Mouse (Mus musculus): ENCODE results near the gene Lzts2. TPM values are rescaled to one million over a fixed set of nuclear protein-coding genes. Genes with fewer than 3 reads are reported as not detected.

Gene Lzts2
- 39.5 and 42.2 TPM in 2 replicates for polyA plus RNA-seq (2014; fragmentation: Nextera tagmentation; extraction: Ambion mirVana)

- 8% methylated on average over 10 of the region's 10 CpGs for WGBS
- Histone ChIP-seq H3K4me3 (ENCODE audit: control insufficient read depth in 1 of 2, insufficient read depth in 1 of 2, low read depth in 1 of 2, low read length in 2 of 2) (peak within 1 kb of the TSS; percentile 58 to 79), H3K9ac (ENCODE audit: low read length) (peak within 1 kb of the TSS; percentile 96), H3K4me2 (ENCODE audit: low read length) (peak within 1 kb of the TSS; percentile 98), H3K36me3 (ENCODE audit: control insufficient read depth, insufficient read depth, low read length) (peaks cover 34% of the 10 kb centered on the region), H3K9me3 (ENCODE audit: control insufficient read depth, low read length) (no peaks in the 10 kb centered on the region), H3K27me3 (ENCODE audit: control insufficient read depth, insufficient read depth, low read length) (no peaks in the 10 kb centered on the region), H3K27ac (replicated peaks in 1 of 2; ENCODE audit: control insufficient read depth in 1 of 2, insufficient read depth in 1 of 2, low read depth in 2 of 2, low read length in 2 of 2) (peak within 1 kb of the TSS; percentile 100), H3K4me1 (ENCODE audit: control insufficient read depth in 2 of 2, insufficient read depth in 2 of 2, low read length in 2 of 2) (peaks cover 16 to 24% of the 10 kb centered on the region in 2 experiments)
- no peak for ATAC-seq (ENCODE audit: insufficient number of reproducible peaks, insufficient read depth, low FRiP score, low read depth)
Measured at GRCm38 (mm10) chr19:45014335-45014971, at the start of gene Lzts2. Lzts2 (plus strand) TSS chr19:45014414.

GRCm38 (mm10) chr19:44965978-44966377, 48.2 kb upstream of the Lzts2 start:
- no peak overlapping the region for H3K9ac ChIP-seq (ENCODE audit: low read length)
- no peaks in the 10 kb centered on the region for H3K4me1 ChIP-seq (ENCODE audit: control insufficient read depth in 2 of 2, insufficient read depth in 2 of 2, low read length in 2 of 2)
- H3K27ac ChIP-seq (replicated peaks in 1 of 2; ENCODE audit: control insufficient read depth in 1 of 2, insufficient read depth in 1 of 2, low read depth in 2 of 2, low read length in 2 of 2): no peak overlapping the region
- no peak overlapping the region for H3K4me2 ChIP-seq (ENCODE audit: low read length)
- no peaks in the 10 kb centered on the region for H3K9me3 ChIP-seq (ENCODE audit: control insufficient read depth, low read length)
- no peak for ATAC-seq (ENCODE audit: insufficient number of reproducible peaks, insufficient read depth, low FRiP score, low read depth)
- 97% methylated on average over 1 of the region's 1 CpGs for WGBS
- H3K4me3 ChIP-seq (ENCODE audit: control insufficient read depth in 1 of 2, insufficient read depth in 1 of 2, low read depth in 1 of 2, low read length in 2 of 2): no peak overlapping the region
- no peaks in the 10 kb centered on the region for H3K27me3 ChIP-seq (ENCODE audit: control insufficient read depth, insufficient read depth, low read length)
- H3K36me3 ChIP-seq (ENCODE audit: control insufficient read depth, insufficient read depth, low read length): peaks cover 97% of the 10 kb centered on the region

GRCm38 (mm10) chr19:44968329-44968728, 45.9 kb upstream of the Lzts2 start:
- Histone ChIP-seq H3K4me3 (ENCODE audit: control insufficient read depth in 1 of 2, insufficient read depth in 1 of 2, low read depth in 1 of 2, low read length in 2 of 2) (no peak overlapping the region), H3K27me3 (ENCODE audit: control insufficient read depth, insufficient read depth, low read length) (no peaks in the 10 kb centered on the region), H3K27ac (replicated peaks in 1 of 2; ENCODE audit: control insufficient read depth in 1 of 2, insufficient read depth in 1 of 2, low read depth in 2 of 2, low read length in 2 of 2) (no peak overlapping the region), H3K9me3 (ENCODE audit: control insufficient read depth, low read length) (no peaks in the 10 kb centered on the region), H3K4me1 (ENCODE audit: control insufficient read depth in 2 of 2, insufficient read depth in 2 of 2, low read length in 2 of 2) (no peaks in the 10 kb centered on the region), H3K36me3 (ENCODE audit: control insufficient read depth, insufficient read depth, low read length) (peaks cover 97% of the 10 kb centered on the region), H3K9ac (ENCODE audit: low read length) (no peak overlapping the region), H3K4me2 (ENCODE audit: low read length) (no peak overlapping the region)
- no peak for ATAC-seq (ENCODE audit: insufficient number of reproducible peaks, insufficient read depth, low FRiP score, low read depth)
- 84% methylated on average over 3 of the region's 3 CpGs for WGBS

GRCm38 (mm10) chr19:44976636-44977035, 37.6 kb upstream of the Lzts2 start:
- no peaks in the 10 kb centered on the region for H3K4me1 ChIP-seq (ENCODE audit: control insufficient read depth in 2 of 2, insufficient read depth in 2 of 2, low read length in 2 of 2)
- no peak overlapping the region for H3K4me3 ChIP-seq (ENCODE audit: control insufficient read depth in 1 of 2, insufficient read depth in 1 of 2, low read depth in 1 of 2, low read length in 2 of 2)
- H3K9ac ChIP-seq (ENCODE audit: low read length): no peak overlapping the region
- no peak overlapping the region for H3K27ac ChIP-seq (replicated peaks in 1 of 2; ENCODE audit: control insufficient read depth in 1 of 2, insufficient read depth in 1 of 2, low read depth in 2 of 2, low read length in 2 of 2)
- peaks cover 100% of the 10 kb centered on the region for H3K36me3 ChIP-seq (ENCODE audit: control insufficient read depth, insufficient read depth, low read length)
- H3K4me2 ChIP-seq (ENCODE audit: low read length): no peak overlapping the region
- ATAC-seq (ENCODE audit: insufficient number of reproducible peaks, insufficient read depth, low FRiP score, low read depth): no peak
- WGBS: 83% methylated on average over 6 of the region's 6 CpGs
- no peaks in the 10 kb centered on the region for H3K27me3 ChIP-seq (ENCODE audit: control insufficient read depth, insufficient read depth, low read length)
- H3K9me3 ChIP-seq (ENCODE audit: control insufficient read depth, low read length): no peaks in the 10 kb centered on the region

- no peaks in the 10 kb centered on the region for H3K9me3 ChIP-seq (ENCODE audit: control insufficient read depth, low read length)
- H3K4me3 ChIP-seq (ENCODE audit: control insufficient read depth in 1 of 2, insufficient read depth in 1 of 2, low read depth in 1 of 2, low read length in 2 of 2): no peak overlapping the region
- 83% methylated on average over 6 of the region's 6 CpGs for WGBS
- no peak overlapping the region for H3K27ac ChIP-seq (replicated peaks in 1 of 2; ENCODE audit: control insufficient read depth in 1 of 2, insufficient read depth in 1 of 2, low read depth in 2 of 2, low read length in 2 of 2)
- no peak for ATAC-seq (ENCODE audit: insufficient number of reproducible peaks, insufficient read depth, low FRiP score, low read depth)
- no peak overlapping the region for H3K9ac ChIP-seq (ENCODE audit: low read length)
- H3K27me3 ChIP-seq (ENCODE audit: control insufficient read depth, insufficient read depth, low read length): no peaks in the 10 kb centered on the region
- H3K4me1 ChIP-seq (ENCODE audit: control insufficient read depth in 2 of 2, insufficient read depth in 2 of 2, low read length in 2 of 2): no peaks in the 10 kb centered on the region
- H3K4me2 ChIP-seq (ENCODE audit: low read length): no peak overlapping the region
- H3K36me3 ChIP-seq (ENCODE audit: control insufficient read depth, insufficient read depth, low read length): peaks cover 100% of the 10 kb centered on the region
Measured at GRCm38 (mm10) chr19:44977148-44977547, 37.1 kb upstream of the Lzts2 start.

- Histone ChIP-seq H3K4me1 (ENCODE audit: control insufficient read depth in 2 of 2, insufficient read depth in 2 of 2, low read length in 2 of 2) (0 out of 4 replicates have a peak, but pooled peaks cover 0 to 3% of the 10 kb centered on the region in 2 experiments), H3K27me3 (ENCODE audit: control insufficient read depth, insufficient read depth, low read length) (no peaks in the 10 kb centered on the region), H3K9me3 (ENCODE audit: control insufficient read depth, low read length) (no peaks in the 10 kb centered on the region), H3K27ac (replicated peaks in 1 of 2; ENCODE audit: control insufficient read depth in 1 of 2, insufficient read depth in 1 of 2, low read depth in 2 of 2, low read length in 2 of 2) (no peak overlapping the region), H3K4me2 (ENCODE audit: low read length) (no peak overlapping the region), H3K36me3 (ENCODE audit: control insufficient read depth, insufficient read depth, low read length) (peaks cover 79% of the 10 kb centered on the region), H3K9ac (ENCODE audit: low read length) (no peak overlapping the region), H3K4me3 (ENCODE audit: control insufficient read depth in 1 of 2, insufficient read depth in 1 of 2, low read depth in 1 of 2, low read length in 2 of 2) (no peak overlapping the region)
- 74% methylated on average over 2 of the region's 2 CpGs for WGBS
- no peak for ATAC-seq (ENCODE audit: insufficient number of reproducible peaks, insufficient read depth, low FRiP score, low read depth)
Measured at GRCm38 (mm10) chr19:44980787-44981186, 33.4 kb upstream of the Lzts2 start.

- no peaks in the 10 kb centered on the region for H3K27me3 ChIP-seq (ENCODE audit: control insufficient read depth, insufficient read depth, low read length)
- no peak for ATAC-seq (ENCODE audit: insufficient number of reproducible peaks, insufficient read depth, low FRiP score, low read depth)
- H3K9me3 ChIP-seq (ENCODE audit: control insufficient read depth, low read length): no peaks in the 10 kb centered on the region
- peaks cover 61% of the 10 kb centered on the region for H3K36me3 ChIP-seq (ENCODE audit: control insufficient read depth, insufficient read depth, low read length)
- H3K9ac ChIP-seq (ENCODE audit: low read length): no peak overlapping the region
- H3K4me2 ChIP-seq (ENCODE audit: low read length): no peak overlapping the region
- H3K4me3 ChIP-seq (ENCODE audit: control insufficient read depth in 1 of 2, insufficient read depth in 1 of 2, low read depth in 1 of 2, low read length in 2 of 2): no peak overlapping the region
- WGBS: 75% methylated on average over 7 of the region's 7 CpGs
- 0 out of 4 replicates have a peak, but pooled peaks cover 0 to 3% of the 10 kb centered on the region in 2 experiments for H3K4me1 ChIP-seq (ENCODE audit: control insufficient read depth in 2 of 2, insufficient read depth in 2 of 2, low read length in 2 of 2)
- H3K27ac ChIP-seq (replicated peaks in 1 of 2; ENCODE audit: control insufficient read depth in 1 of 2, insufficient read depth in 1 of 2, low read depth in 2 of 2, low read length in 2 of 2): no peak overlapping the region
Measured at GRCm38 (mm10) chr19:44982477-44983115, 31.6 kb upstream of the Lzts2 start.

All from heart, embryonic 14.5 days (tissue).